Mouse (Mus musculus): ENCODE data around the gene Dnah12. TPM values are rescaled to one million over a fixed set of nuclear protein-coding genes. Genes with fewer than 3 reads are reported as not detected.
A peak's percentile ranks its signal among the peaks of the same experiment; 100 is the strongest.
"Not testable (repeated sequence)": the region's sequence is repeated elsewhere in the genome, so short reads cannot be mapped to it uniquely, and the experiment has no call there.

Gene Dnah12
- polyA plus RNA-seq, 1 experiment from 2014 or later, result 0.01 TPM

DNA sequence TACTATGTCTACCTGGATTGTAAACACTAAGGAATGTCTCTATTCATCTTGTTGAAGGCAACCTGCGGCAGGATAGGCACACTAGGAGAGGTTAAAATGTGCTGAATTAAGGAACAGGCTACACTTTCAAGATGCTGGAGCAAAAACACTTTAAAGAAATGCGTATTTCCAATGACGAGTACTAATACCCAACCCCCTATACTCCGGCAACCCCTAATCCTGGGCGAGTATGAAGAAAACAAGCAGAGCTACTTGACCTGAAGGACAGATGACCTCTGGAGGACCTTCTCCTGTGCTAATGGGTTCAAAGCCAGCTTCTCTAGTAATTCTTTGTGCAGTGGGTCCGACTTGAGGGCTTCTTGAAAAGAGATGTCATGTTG lies 25.1 kb upstream of the Dnah12 start:
- ATAC-seq (ENCODE audit: insufficient read depth, low FRiP score, low TSS enrichment), result no peak
- peak overlapping the region; percentile 79 for H3K4me2 ChIP-seq (ENCODE audit: low read depth)
- no peaks in the 10 kb centered on the region for H3K9me3 ChIP-seq (ENCODE audit: control insufficient read depth, low read length)
- DNase-seq (ENCODE audit: low spot score), result no peak
- no peaks in the 10 kb centered on the region for H3K36me3 ChIP-seq (ENCODE audit: control insufficient read depth, insufficient read depth, low read length)
- WGBS, result 26% methylated on average over 6 of the region's 6 CpGs
- H3K4me1 ChIP-seq (ENCODE audit: control insufficient read depth, insufficient read depth, low read length), result peaks cover 11% of the 10 kb centered on the region
- H3K4me3 ChIP-seq (ENCODE audit: low read depth, low read length), result peak overlapping the region; percentile 98
- H3K9ac ChIP-seq (ENCODE audit: low read length), result peak overlapping the region; percentile 87
- H3K27me3 ChIP-seq (ENCODE audit: control insufficient read depth, insufficient read depth, low read length), result no peaks in the 10 kb centered on the region
- no peak overlapping the region for H3K27ac ChIP-seq (ENCODE audit: low read depth, low read length)

- Histone ChIP-seq H3K27me3 (ENCODE audit: control insufficient read depth, insufficient read depth, low read length) (no peaks in the 10 kb centered on the region), H3K9me3 (ENCODE audit: control insufficient read depth, low read length) (no peaks in the 10 kb centered on the region), H3K4me2 (ENCODE audit: low read depth) (peak overlapping the region; percentile 79), H3K27ac (ENCODE audit: low read depth, low read length) (peak overlapping the region; percentile 63), H3K9ac (ENCODE audit: low read length) (peak overlapping the region; percentile 87), H3K36me3 (ENCODE audit: control insufficient read depth, insufficient read depth, low read length) (no peaks in the 10 kb centered on the region), H3K4me1 (ENCODE audit: control insufficient read depth, insufficient read depth, low read length) (peaks cover 11% of the 10 kb centered on the region), H3K4me3 (ENCODE audit: low read depth, low read length) (peak overlapping the region; percentile 98)
- ATAC-seq (ENCODE audit: insufficient read depth, low FRiP score, low TSS enrichment) (peak; percentile 41), DNase-seq (ENCODE audit: low spot score) (peak; percentile 13)
- 2% methylated on average over 73 of the region's 73 CpGs for WGBS
Observed at GRCm38 (mm10) chr14:26668371-26669291, 24.4 kb upstream of the Dnah12 start.

DNA sequence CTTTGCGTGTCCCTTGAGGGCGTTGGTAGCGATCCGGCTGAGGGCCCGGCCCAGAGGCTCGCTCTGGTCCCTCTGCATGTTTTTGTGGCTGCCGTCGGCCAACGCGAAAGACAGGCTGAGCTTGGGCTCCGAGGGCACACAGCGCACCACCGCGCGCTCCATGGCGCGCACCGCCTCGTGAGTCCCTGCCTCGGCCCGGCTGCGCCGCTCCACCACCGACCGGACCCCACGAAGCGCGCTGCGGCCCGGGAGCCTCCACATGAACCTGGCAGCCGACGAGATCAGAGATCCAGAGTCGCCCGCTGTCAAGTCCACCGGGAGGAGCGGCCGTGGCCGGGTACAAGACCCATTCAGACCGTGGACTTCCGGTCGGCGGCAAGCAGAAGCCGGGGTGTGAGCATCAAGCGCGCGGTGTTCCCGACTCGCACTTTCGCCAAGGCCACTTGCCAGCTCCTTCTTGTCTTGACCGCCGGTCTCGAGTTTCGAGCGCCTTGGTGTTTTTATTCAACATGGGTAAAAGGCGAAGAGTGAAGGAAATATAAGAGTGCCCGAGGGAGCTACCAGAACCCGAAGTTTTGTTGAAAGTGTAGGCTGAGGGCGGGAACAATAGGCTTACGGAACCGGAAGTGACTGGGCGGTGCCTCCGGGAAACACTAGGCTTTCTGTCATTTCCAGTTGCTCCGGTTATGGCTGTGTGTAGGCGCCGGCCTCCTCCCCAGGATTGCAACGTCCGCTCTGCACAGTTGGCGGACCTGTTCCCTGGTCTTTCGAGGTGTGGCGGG lies 23.6 kb upstream of the Dnah12 start, which contains the start of gene Pde12:
Gene Pde12, minus strand, starts transcription at position 592 of the 782 bp plus-strand sequence.
- no peaks in the 10 kb centered on the region for H3K9me3 ChIP-seq (ENCODE audit: control insufficient read depth, low read length)
- H3K9ac ChIP-seq (ENCODE audit: low read length), result peak within 1 kb of the TSS; percentile 87
- WGBS, result under 1% methylated on average over 70 of the region's 70 CpGs
- H3K36me3 ChIP-seq (ENCODE audit: control insufficient read depth, insufficient read depth, low read length), result no peaks in the 10 kb centered on the region
- peaks cover 11% of the 10 kb centered on the region for H3K4me1 ChIP-seq (ENCODE audit: control insufficient read depth, insufficient read depth, low read length)
- H3K4me2 ChIP-seq (ENCODE audit: low read depth), result peak within 1 kb of the TSS; percentile 79
- H3K27me3 ChIP-seq (ENCODE audit: control insufficient read depth, insufficient read depth, low read length), result no peaks in the 10 kb centered on the region
- H3K27ac ChIP-seq (ENCODE audit: low read depth, low read length), result peak within 1 kb of the TSS; percentile 63
- H3K4me3 ChIP-seq (ENCODE audit: low read depth, low read length), result peak within 1 kb of the TSS; percentile 98
- peak; percentile 91 for DNase-seq (ENCODE audit: low spot score)
- peak; percentile 91 for ATAC-seq (ENCODE audit: insufficient read depth, low FRiP score, low TSS enrichment)

GRCm38 (mm10) chr14:26670964-26671363 lies 22.1 kb upstream of the Dnah12 start:
- Histone ChIP-seq H3K9ac (ENCODE audit: low read length) (no peak overlapping the region), H3K4me3 (ENCODE audit: low read depth, low read length) (no peak overlapping the region), H3K4me2 (ENCODE audit: low read depth) (no peak overlapping the region), H3K27ac (ENCODE audit: low read depth, low read length) (no peak overlapping the region), H3K9me3 (ENCODE audit: control insufficient read depth, low read length) (no peaks in the 10 kb centered on the region), H3K36me3 (ENCODE audit: control insufficient read depth, insufficient read depth, low read length) (no peaks in the 10 kb centered on the region), H3K27me3 (ENCODE audit: control insufficient read depth, insufficient read depth, low read length) (no peaks in the 10 kb centered on the region), H3K4me1 (ENCODE audit: control insufficient read depth, insufficient read depth, low read length) (peaks cover 11% of the 10 kb centered on the region)
- no peak for DNase-seq (ENCODE audit: low spot score)
- no peak for ATAC-seq (ENCODE audit: insufficient read depth, low FRiP score, low TSS enrichment)

- not testable (repeated sequence) for H3K27ac ChIP-seq (ENCODE audit: low read depth, low read length); H3K4me1 ChIP-seq (ENCODE audit: control insufficient read depth, insufficient read depth, low read length); H3K27me3 ChIP-seq (ENCODE audit: control insufficient read depth, insufficient read depth, low read length); H3K9me3 ChIP-seq (ENCODE audit: control insufficient read depth, low read length); H3K4me3 ChIP-seq (ENCODE audit: low read depth, low read length); H3K36me3 ChIP-seq (ENCODE audit: control insufficient read depth, insufficient read depth, low read length); H3K4me2 ChIP-seq (ENCODE audit: low read depth); DNase-seq (ENCODE audit: low spot score); ATAC-seq (ENCODE audit: insufficient read depth, low FRiP score, low TSS enrichment); H3K9ac ChIP-seq (ENCODE audit: low read length)
- WGBS, result 72% methylated on average over 17 of the region's 17 CpGs
Observed at GRCm38 (mm10) chr14:26671870-26672615, 21.0 kb upstream of the Dnah12 start.

GRCm38 (mm10) chr14:26674476-26675169 lies 18.5 kb upstream of the Dnah12 start:
- not testable (repeated sequence) for H3K4me2 ChIP-seq (ENCODE audit: low read depth); ATAC-seq (ENCODE audit: insufficient read depth, low FRiP score, low TSS enrichment); H3K4me1 ChIP-seq (ENCODE audit: control insufficient read depth, insufficient read depth, low read length); H3K9me3 ChIP-seq (ENCODE audit: control insufficient read depth, low read length); DNase-seq (ENCODE audit: low spot score); H3K36me3 ChIP-seq (ENCODE audit: control insufficient read depth, insufficient read depth, low read length); H3K4me3 ChIP-seq (ENCODE audit: low read depth, low read length); H3K27ac ChIP-seq (ENCODE audit: low read depth, low read length); H3K27me3 ChIP-seq (ENCODE audit: control insufficient read depth, insufficient read depth, low read length); H3K9ac ChIP-seq (ENCODE audit: low read length)
- whole genome bisulfite sequencing, result 89% methylated on average over 2 of the region's 2 CpGs

DNA sequence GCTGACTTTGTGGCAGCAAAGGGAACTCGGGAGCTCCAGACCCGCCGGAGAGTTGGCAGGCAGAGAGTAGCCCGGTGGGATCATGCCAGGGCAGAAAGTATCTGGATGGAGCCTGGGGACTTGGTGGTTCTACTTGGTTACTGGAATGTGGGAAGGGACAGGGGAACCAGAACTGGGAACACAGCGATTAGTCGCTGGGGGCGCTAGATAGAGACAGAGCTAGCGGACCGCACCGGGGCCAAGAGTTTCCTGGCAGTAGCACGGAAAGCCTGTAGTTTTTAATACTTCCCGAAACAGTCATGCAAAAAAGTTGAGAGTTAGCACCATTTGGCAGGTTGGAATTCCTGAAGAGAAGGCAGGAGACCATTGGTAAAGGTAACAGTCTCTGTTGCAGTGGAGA lies 17.7 kb upstream of the Dnah12 start:
- Histone ChIP-seq H3K27ac (ENCODE audit: low read depth, low read length) (no peak overlapping the region), H3K4me3 (ENCODE audit: low read depth, low read length) (no peak overlapping the region), H3K4me1 (ENCODE audit: control insufficient read depth, insufficient read depth, low read length) (no peaks in the 10 kb centered on the region), H3K27me3 (ENCODE audit: control insufficient read depth, insufficient read depth, low read length) (no peaks in the 10 kb centered on the region), H3K9me3 (ENCODE audit: control insufficient read depth, low read length) (no peaks in the 10 kb centered on the region), H3K36me3 (ENCODE audit: control insufficient read depth, insufficient read depth, low read length) (no peaks in the 10 kb centered on the region), H3K4me2 (ENCODE audit: low read depth) (no peak overlapping the region), H3K9ac (ENCODE audit: low read length) (no peak overlapping the region)
- DNase-seq (ENCODE audit: low spot score) (peak; percentile 28), ATAC-seq (ENCODE audit: insufficient read depth, low FRiP score, low TSS enrichment) (no peak)
- 19% methylated on average over 12 of the region's 12 CpGs for WGBS

GRCm38 (mm10) chr14:26675791-26676190 lies 17.3 kb upstream of the Dnah12 start:
- H3K4me2 ChIP-seq (ENCODE audit: low read depth), result no peak overlapping the region
- ATAC-seq (ENCODE audit: insufficient read depth, low FRiP score, low TSS enrichment), result no peak

More at GRCm38 (mm10) chr14:26675791-26676190, 17.3 kb upstream of the Dnah12 start:
- Histone ChIP-seq H3K27me3 (ENCODE audit: control insufficient read depth, insufficient read depth, low read length) (no peaks in the 10 kb centered on the region), H3K27ac (ENCODE audit: low read depth, low read length) (no peak overlapping the region), H3K4me1 (ENCODE audit: control insufficient read depth, insufficient read depth, low read length) (no peaks in the 10 kb centered on the region), H3K36me3 (ENCODE audit: control insufficient read depth, insufficient read depth, low read length) (no peaks in the 10 kb centered on the region), H3K9me3 (ENCODE audit: control insufficient read depth, low read length) (no peaks in the 10 kb centered on the region), H3K4me3 (ENCODE audit: low read depth, low read length) (no peak overlapping the region), H3K9ac (ENCODE audit: low read length) (no peak overlapping the region)
- DNase-seq (ENCODE audit: low spot score), result no peak
- WGBS, result 82% methylated on average over 5 of the region's 5 CpGs

All from neural tube, embryonic 11.5 days (tissue).